Mouse (Mus musculus) CH12.LX (cell line): ENCODE measurements around the gene Rpl37a. TPM values are rescaled to one million over a fixed set of nuclear protein-coding genes. Genes with fewer than 3 reads are reported as not detected.

Experiments used
- DNase-seq: peaks from one replicate; pipeline ENCODE4 v3.0.0-alpha.2; 2013; ENCODE audit errors: extremely low read depth
- H3K27ac ChIP-seq: 2 replicates; pipeline ENCODE4 v1.5.1; 2012; ENCODE audit warnings: low read depth, mild to moderate bottlenecking, control low read depth, moderate library complexity; ENCODE audit not compliant: insufficient read depth
- H3K27me3 ChIP-seq: replicated peaks from 2 replicates; pipeline ENCODE3; 2012; ENCODE audit warnings: inconsistent platforms
- H3K36me3 ChIP-seq, 2 experiments: replicated peaks in 1 of 2; 2 replicates each; pipeline versions ENCODE3 to v1.6.1; 2012; ENCODE audit warnings: inconsistent platforms in 1 of 2, low read length in 1 of 2, mild to moderate bottlenecking in 1 of 2, mixed read lengths in 1 of 2, moderate library complexity in 1 of 2; ENCODE audit not compliant: control insufficient read depth in 1 of 2, insufficient read depth in 1 of 2
- H3K4me1 ChIP-seq, 2 experiments: 2 replicates each; pipeline ENCODE4 v1.6.1; 2012; ENCODE audit warnings: inconsistent platforms in 1 of 2, moderate library complexity in 1 of 2; ENCODE audit not compliant: insufficient read depth in 2 of 2, control insufficient read depth in 1 of 2
- H3K4me2 ChIP-seq: 2 replicates; pipeline ENCODE4 v1.6.1; 2012; ENCODE audit warnings: low read depth, mild to moderate bottlenecking, control low read depth; ENCODE audit not compliant: poor library complexity, insufficient read depth, severe bottlenecking
- H3K4me3 ChIP-seq, 3 experiments: fragments of 150-350 bp in 1 of 3; sonication (generic) in 1 of 3; replicated peaks in 1 of 3; 2 replicates each; pipeline versions ENCODE3 to v1.5.1; 2011 to 2012; ENCODE audit warnings: low read depth in 2 of 3, low read length in 2 of 3, mild to moderate bottlenecking in 2 of 3, moderate library complexity in 2 of 3, control low read depth in 1 of 3, improper control_type of control experiment in 1 of 3, inconsistent platforms in 1 of 3, mixed read lengths in 1 of 3; ENCODE audit not compliant: poor library complexity in 1 of 3
- H3K79me2 ChIP-seq: replicated peaks from 2 replicates; pipeline ENCODE4 v1.6.1; 2012; ENCODE audit warnings: mild to moderate bottlenecking, moderate library complexity; ENCODE audit not compliant: control insufficient read depth, poor library complexity, insufficient read depth, severe bottlenecking; ENCODE audit errors: extremely low read depth
- H3K9ac ChIP-seq: 2 replicates; pipeline ENCODE4 v1.6.1; 2012; ENCODE audit warnings: low read depth, mild to moderate bottlenecking, control low read depth, moderate library complexity; ENCODE audit not compliant: insufficient read depth
- H3K9me3 ChIP-seq: replicated peaks from 2 replicates; pipeline ENCODE3; 2012; ENCODE audit warnings: low read length, inconsistent platforms, mixed read lengths
- EP300 ChIP-seq: IDR thresholded peaks from 2 replicates; pipeline ENCODE4 v1.6.1; 2011; ENCODE audit warnings: low read length, improper control_type of control experiment
- IRF4 ChIP-seq: IDR thresholded peaks from 2 replicates; pipeline ENCODE4 v1.6.1; 2014; ENCODE audit warnings: low read depth, mild to moderate bottlenecking, inconsistent platforms, low read length, improper control_type of control experiment
- JUN ChIP-seq: IDR thresholded peaks from 2 replicates; pipeline ENCODE4 v1.6.1; 2011; ENCODE audit warnings: low read depth, mild to moderate bottlenecking, low read length, improper control_type of control experiment, moderate library complexity; ENCODE audit not compliant: insufficient read depth
- JUND ChIP-seq: conservative IDR thresholded peaks from 2 replicates; pipeline ENCODE4 v1.6.1; 2011; ENCODE audit warnings: low read depth, low read length, improper control_type of control experiment
- KAT2A ChIP-seq: IDR thresholded peaks from 2 replicates; pipeline ENCODE4 v1.6.1; 2012; ENCODE audit warnings: low read length, improper control_type of control experiment, inconsistent platforms; ENCODE audit not compliant: insufficient replicate concordance
- MAFK ChIP-seq: IDR thresholded peaks from 2 replicates; pipeline ENCODE4 v1.6.1; 2011; ENCODE audit warnings: low read length, improper control_type of control experiment; ENCODE audit not compliant: insufficient replicate concordance
- MAX ChIP-seq: IDR thresholded peaks from 2 replicates; pipeline ENCODE4 v1.6.1; 2011; ENCODE audit warnings: low read length, improper control_type of control experiment
- MAZ ChIP-seq: IDR thresholded peaks from 2 replicates; pipeline ENCODE4 v1.6.1; 2012; ENCODE audit warnings: low read depth, mild to moderate bottlenecking, inconsistent platforms, low read length, improper control_type of control experiment, moderate library complexity
- MEF2A ChIP-seq: IDR thresholded peaks from 2 replicates; pipeline ENCODE4 v1.6.1; 2014; ENCODE audit warnings: low read depth, mild to moderate bottlenecking, inconsistent platforms, low read length, improper control_type of control experiment, borderline replicate concordance
- MXI1 ChIP-seq: IDR thresholded peaks from 2 replicates; pipeline ENCODE4 v1.6.1; 2011; ENCODE audit warnings: mild to moderate bottlenecking, low read depth, low read length, improper control_type of control experiment
- POLR2A ChIP-seq: IDR thresholded peaks from 2 replicates; pipeline ENCODE4 v1.6.1; 2011; ENCODE audit warnings: low read depth, mild to moderate bottlenecking, improper control_type of control experiment, low read length
- RAD21 ChIP-seq: IDR thresholded peaks from 2 replicates; pipeline ENCODE4 v1.6.1; 2011; ENCODE audit warnings: low read depth, mild to moderate bottlenecking, low read length, improper control_type of control experiment, moderate library complexity
- SIN3A ChIP-seq: IDR thresholded peaks from 2 replicates; pipeline ENCODE4 v1.6.1; 2012; ENCODE audit warnings: low read length, improper control_type of control experiment, inconsistent platforms
- UBTF ChIP-seq: IDR thresholded peaks from 2 replicates; pipeline ENCODE4 v1.6.1; 2012; ENCODE audit warnings: low read depth, mild to moderate bottlenecking, inconsistent platforms, low read length, improper control_type of control experiment, moderate library complexity
- ZC3H11A ChIP-seq: IDR thresholded peaks from 2 replicates; pipeline ENCODE4 v1.6.1; 2012; ENCODE audit warnings: low read depth, mild to moderate bottlenecking, inconsistent platforms, low read length, improper control_type of control experiment
- ZKSCAN1 ChIP-seq: IDR thresholded peaks from 2 replicates; pipeline ENCODE4 v1.6.1; 2012; ENCODE audit warnings: low read depth, inconsistent platforms, low read length, improper control_type of control experiment, borderline replicate concordance
- ZMIZ1 ChIP-seq: IDR thresholded peaks from 2 replicates; pipeline ENCODE4 v1.6.1; 2012; ENCODE audit warnings: low read depth, mild to moderate bottlenecking, inconsistent platforms, low read length, improper control_type of control experiment
- dilution Hi-C: fragments of 300-500 bp; cut with MboI; formaldehyde crosslinking; loops from 2 replicates; pipeline ENCODE4 v1.14.3; 2020; ENCODE audit warnings: low sequenced_read_pairs; ENCODE audit not compliant: extremely low pct_unique_long_range_greater_than_20kb, extremely low pct_ligation_motif_present
- in situ Hi-C: fragments of 300-500 bp; cut with MboI; formaldehyde crosslinking; loops from 3 replicates; pipeline ENCODE4 v1.14.3; 2019; ENCODE audit warnings: low sequenced_read_pairs, low pct_ligation_motif_present, low pct_unique_long_range_greater_than_20kb, mixed read lengths
- polyA plus RNA-seq: library from polyadenylated mRNA; unstranded; fragments of >175 nt; gene quantifications from 2 replicates; pipeline ENCODE4 v1.2.1, GENCODE M21; 2012; ENCODE audit warnings: low read depth; ENCODE audit not compliant: insufficient read length
- total RNA-seq, 2 experiments: library from RNA; depleted of rRNA; stranded (reverse); fragments of 300-350 nt in 1 of 2; fragments of >200 nt in 1 of 2; gene quantifications; 2 replicates each; pipeline ENCODE4 v1.2.3; 2012 to 2014

Gene Rpl37a
- total and polyA plus RNA-seq, 3 experiments: 1,419 to 2,433 (median 1,462) TPM

DNA sequence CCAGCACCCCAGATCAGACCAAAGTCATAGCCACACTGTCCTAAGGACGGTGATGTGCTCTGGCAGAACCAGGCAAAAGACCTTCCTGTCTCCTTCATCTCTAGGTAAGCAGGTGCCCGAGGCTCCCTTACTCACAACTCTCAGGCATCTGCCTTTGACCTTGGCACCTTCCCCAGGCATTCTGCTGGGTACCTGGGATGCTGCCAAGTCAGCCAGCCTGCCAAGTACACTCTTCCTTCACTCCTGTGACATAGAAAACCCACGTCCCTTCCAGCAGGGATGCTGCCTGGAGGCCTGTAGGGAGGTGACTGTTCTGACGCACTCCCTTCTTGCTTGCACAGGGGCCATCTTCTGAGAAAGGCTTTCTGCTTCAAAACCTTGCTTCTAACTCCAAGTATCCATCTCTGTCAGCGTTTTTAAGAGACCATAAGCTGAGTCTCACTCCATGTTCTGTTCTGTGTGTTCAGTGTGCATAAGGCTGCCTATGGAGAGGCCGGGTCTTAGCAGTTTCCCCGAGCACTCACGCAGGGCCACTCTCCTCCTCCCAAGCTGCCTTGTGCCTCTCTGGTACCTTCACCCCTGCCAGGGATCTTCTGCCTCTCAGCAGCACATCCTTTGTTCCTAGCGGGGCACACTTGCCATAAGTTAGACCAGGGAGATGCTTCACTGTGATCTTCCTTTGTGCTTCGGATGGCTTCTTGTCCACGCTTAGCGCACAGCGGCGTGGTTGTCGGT is 28.0 kb downstream of the Rpl37a start:
- Histone ChIP-seq H3K27ac (no peak overlapping the region), H3K36me3 (no peaks in the 10 kb centered on the region), H3K4me1 (no peaks in the 10 kb centered on the region), H3K9me3 (no peaks in the 10 kb centered on the region), H3K9ac (no peak overlapping the region), H3K27me3 (no peaks in the 10 kb centered on the region), H3K79me2 (no peaks in the 10 kb centered on the region), H3K4me3 (no peak overlapping the region), H3K4me2 (no peak overlapping the region)
- TF ChIP-seq EP300: no peak
- no peak for DNase-seq
- dilution Hi-C loops: no loop called here
- in situ Hi-C loops: no loop called here

DNA sequence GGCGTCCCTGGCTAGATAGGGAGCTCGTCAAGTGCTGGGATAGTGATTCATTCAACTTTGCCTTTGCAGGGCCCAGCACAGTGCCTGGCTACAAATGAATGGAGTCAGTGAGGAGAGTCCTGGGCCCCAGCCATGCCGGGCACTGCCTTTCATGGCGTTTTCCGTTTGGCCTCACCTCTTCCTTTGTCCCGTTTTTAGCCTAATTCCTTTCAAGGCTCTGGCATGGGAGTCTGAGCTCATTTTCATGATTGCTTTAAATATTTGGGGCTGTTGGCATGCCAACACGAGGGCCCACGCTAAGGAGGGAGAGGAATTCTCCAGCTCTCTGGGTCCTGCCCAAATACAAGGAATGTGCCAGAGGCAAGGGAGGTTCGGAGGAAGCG is 28.6 kb downstream of the Rpl37a start:
- H3K4me2 ChIP-seq: no peak overlapping the region
- in situ Hi-C loops (no loop called here), dilution Hi-C loops (no loop called here)
- H3K27ac ChIP-seq: no peak overlapping the region
- H3K36me3 ChIP-seq: no peaks in the 10 kb centered on the region
- no peak overlapping the region for H3K9ac ChIP-seq
- H3K4me1 ChIP-seq: no peaks in the 10 kb centered on the region
- no peak overlapping the region for H3K4me3 ChIP-seq
- H3K79me2 ChIP-seq: no peaks in the 10 kb centered on the region
- no peaks in the 10 kb centered on the region for H3K27me3 ChIP-seq
- DNase-seq: no peak
- TF ChIP-seq POLR2A: no peak
- no peak for TF ChIP-seq MAFK
- TF ChIP-seq KAT2A: no peak
- TF ChIP-seq ZC3H11A: no peak
- TF ChIP-seq MAX: no peak
- TF ChIP-seq ZKSCAN1: no peak
- no peak for TF ChIP-seq JUN
- TF ChIP-seq ZMIZ1: no peak
- TF ChIP-seq MXI1: no peak
- TF ChIP-seq RAD21: no peak
- TF ChIP-seq JUND: no peak
- TF ChIP-seq UBTF: no peak
- no peak for TF ChIP-seq SIN3A
- no peak for TF ChIP-seq IRF4
- no peak for TF ChIP-seq MEF2A
- TF ChIP-seq MAZ: no peak
- no peaks in the 10 kb centered on the region for H3K9me3 ChIP-seq
